Comparison of ENCODE assay signal across 15 mouse cellular contexts in the genomic region with DNA sequence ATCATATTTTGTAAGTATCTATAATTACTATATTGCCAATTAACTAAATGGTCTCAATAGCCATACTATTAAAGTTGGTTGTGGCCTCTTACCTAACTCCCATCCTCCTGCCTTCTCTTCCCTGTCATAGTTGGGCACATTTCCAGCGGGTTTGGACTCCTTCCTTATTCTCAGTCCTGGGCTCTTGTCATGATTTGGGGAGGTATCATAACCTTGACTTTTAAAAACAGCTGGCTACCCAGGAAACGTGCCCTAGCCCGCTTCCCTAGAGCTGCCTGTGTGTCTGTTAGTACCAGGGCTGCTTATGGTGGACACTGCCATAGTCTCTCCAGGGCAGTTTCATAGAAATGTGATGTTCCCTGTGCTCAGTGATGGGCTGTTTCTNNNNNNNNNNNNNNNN.
DNase-seq lines count a peak whose midpoint lies in the region.
"Had no signal": no experiment of that assay in that cellular context is flagged by ENCODE, and none has a peak within 500 bp of the region (broad histone marks: within the 10 kb centered on the region; RNA-seq: fewer than 3 reads in every experiment).

No protein-coding gene starts in this region.

- DNase-seq in adrenal gland, adult (ENCODE audit: inconsistent age in 2 of 2, low spot score in 1 of 2): peak; percentile 56 to 84
- no peak for DNase-seq in adrenal gland, postnatal 4 days (ENCODE audit: low spot score in 2 of 2)
- DNase-seq in heart, adult 11 months: peak; percentile 82
- DNase-seq in heart, postnatal 4 days: no peak
- DNase-seq in adrenal gland, adult 8-10 months: peak; percentile 50
- DNase-seq in adrenal gland, postnatal 25 days: peak; percentile 46
- no peak for DNase-seq in layer of hippocampus, adult 11-12 months (ENCODE audit: low spot score)
- no peak for DNase-seq in thymus, postnatal 4 days
- DNase-seq: cerebellum, adult 18-20 months; cerebellum, adult 9-10 months; cerebellum, postnatal 25 days; gastrocnemius, postnatal 25 days; heart, postnatal 10 days; heart, postnatal 36 days; kidney, adult 2 months had no signal

Comparison
In these comparisons a context has a peak if more than half of its experiments do, and no peak if none do; other contexts are left out.
1. DNase-seq: peak in adrenal gland, adult (2 of 2), heart, adult 11 months (single experiment), adrenal gland, adult 8-10 months (single experiment) and adrenal gland, postnatal 25 days (single experiment); none in adrenal gland, postnatal 4 days (0 of 2), heart, postnatal 4 days (single experiment), layer of hippocampus, adult 11-12 months (single experiment) and thymus, postnatal 4 days (single experiment).